Mouse (Mus musculus): ENCODE data around the gene Ate1. TPM values are rescaled to one million over a fixed set of nuclear protein-coding genes. Genes with fewer than 3 reads are reported as not detected.
"Not testable (repeated sequence)": the region's sequence is repeated elsewhere in the genome, so short reads cannot be mapped to it uniquely, and the experiment has no call there.

Gene Ate1
- total RNA-seq, 2 experiments from 2014 or later = 29.9 to 31.5 TPM

GRCm38 (mm10) chr7:130533316-130534260 lies 13.4 kb upstream of the Ate1 start:
- peak; percentile 73 to 88 for DNase-seq
- intact Hi-C loops (cut with DNase I) = loop anchor here (5.0 kb wide), 1 partner anchor 69 kb away; no protein-coding TSS in a partner anchor

- intact Hi-C loops (cut with DNase I) = loop anchor here (5.0 kb wide), 1 partner anchor 71 kb away; no protein-coding TSS in a partner anchor
- DNase-seq = not testable (repeated sequence)
Measured at GRCm38 (mm10) chr7:130531138-130531537, 11.0 kb upstream of the Ate1 start.

- DNase-seq = no peak
- intact Hi-C loops (cut with DNase I) = loop anchor here (10.0 kb wide), 1 partner anchor 1037 kb away; the partner anchor contains the start of gene Bub3
Measured at GRCm38 (mm10) chr7:130527306-130527705, 7.1 kb upstream of the Ate1 start.

GRCm38 (mm10) chr7:130523451-130523850 lies 3.3 kb upstream of the Ate1 start:
- intact Hi-C loops (cut with DNase I) = loop anchor here (10.0 kb wide), 1 partner anchor 1041 kb away; the partner anchor contains the start of gene Bub3
- no peak for DNase-seq

- no peak for DNase-seq
- intact Hi-C loops (cut with DNase I) = loop anchor here (10.0 kb wide), 1 partner anchor 1044 kb away; the partner anchor contains the start of gene Bub3
Measured at GRCm38 (mm10) chr7:130520812-130521422, 748 bp upstream of the Ate1 start.

- intact Hi-C loops (cut with DNase I) = loop anchor here (10.0 kb wide), 1 partner anchor 1045 kb away; the partner anchor contains the start of gene Bub3
- peak; percentile 98 to 99 for DNase-seq
Measured at GRCm38 (mm10) chr7:130519096-130520048, 797 bp downstream of the Ate1 start.

- no peak for DNase-seq
Measured at GRCm38 (mm10) chr7:130518213-130519095, 1.7 kb downstream of the Ate1 start.

GRCm38 (mm10) chr7:130510243-130510642 lies 9.9 kb downstream of the Ate1 start:
- intact Hi-C loops (cut with DNase I) = no loop called here
- DNase-seq = no peak

More at GRCm38 (mm10) chr7:130518213-130519095, 1.7 kb downstream of the Ate1 start:
- intact Hi-C loops (cut with DNase I) = no loop called here

GRCm38 (mm10) chr7:130503006-130503405 lies 17.2 kb downstream of the Ate1 start:
- intact Hi-C loops (cut with DNase I) = no loop called here
- no peak for DNase-seq

GRCm38 (mm10) chr7:130501499-130501898 lies 18.7 kb downstream of the Ate1 start:
- intact Hi-C loops (cut with DNase I) = no loop called here

GRCm38 (mm10) chr7:130493346-130493745 lies 26.8 kb downstream of the Ate1 start:
- intact Hi-C loops (cut with DNase I) = no loop called here
- no peak for DNase-seq

More at GRCm38 (mm10) chr7:130501499-130501898, 18.7 kb downstream of the Ate1 start:
- no peak for DNase-seq

- DNase-seq = no peak
Measured at GRCm38 (mm10) chr7:130492026-130492425, 28.1 kb downstream of the Ate1 start.

GRCm38 (mm10) chr7:130479003-130479402 lies 41.2 kb downstream of the Ate1 start:
- intact Hi-C loops (cut with DNase I) = loop anchor here (5.0 kb wide), 1 partner anchor 207 kb away; no protein-coding TSS in a partner anchor
- not testable (repeated sequence) for DNase-seq

More at GRCm38 (mm10) chr7:130492026-130492425, 28.1 kb downstream of the Ate1 start:
- intact Hi-C loops (cut with DNase I) = no loop called here

GRCm38 (mm10) chr7:130475970-130476369 lies 44.2 kb downstream of the Ate1 start:
- intact Hi-C loops (cut with DNase I) = loop anchor here (5.0 kb wide), 1 partner anchor 204 kb away; no protein-coding TSS in a partner anchor
- peak in 1 of 2 experiments; percentile 13 for DNase-seq

GRCm38 (mm10) chr7:130473881-130474280 lies 46.3 kb downstream of the Ate1 start:
- no peak for DNase-seq
- intact Hi-C loops (cut with DNase I) = loop anchor here (5.0 kb wide), 1 partner anchor 822 kb away; no protein-coding TSS in a partner anchor

GRCm38 (mm10) chr7:130472683-130473082 lies 47.5 kb downstream of the Ate1 start:
- DNase-seq = no peak
- intact Hi-C loops (cut with DNase I) = loop anchor here (5.0 kb wide), 1 partner anchor 820 kb away; no protein-coding TSS in a partner anchor

GRCm38 (mm10) chr7:130471045-130471444 lies 49.1 kb downstream of the Ate1 start:
- DNase-seq = no peak
- intact Hi-C loops (cut with DNase I) = loop anchor here (5.0 kb wide), 1 partner anchor 819 kb away; no protein-coding TSS in a partner anchor

- intact Hi-C loops (cut with DNase I) = no loop called here
- DNase-seq = no peak
Measured at GRCm38 (mm10) chr7:130455587-130456246, 64.5 kb downstream of the Ate1 start.
